ENCODE assay signal across 24 mouse cellular contexts in the genomic region with DNA sequence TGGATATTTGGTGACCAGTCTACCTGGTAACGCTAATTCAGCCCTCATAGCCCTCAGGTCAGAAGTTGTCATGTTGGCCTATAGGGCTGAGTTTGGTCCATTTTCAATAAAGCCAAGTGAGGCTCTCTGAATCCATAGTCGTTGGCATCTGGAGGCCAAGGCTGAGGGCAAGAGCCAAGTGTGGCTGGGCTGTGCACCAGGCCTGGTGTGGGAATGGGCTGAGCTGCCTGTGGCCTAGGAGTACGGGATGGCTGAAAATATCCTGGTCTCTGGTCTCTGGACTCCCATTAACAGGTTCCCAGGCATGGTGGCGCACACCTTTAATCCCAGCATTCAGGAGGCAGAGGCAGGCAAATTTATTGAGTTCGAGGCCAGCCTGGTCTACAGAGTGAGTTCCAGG.
"Had no signal": no experiment of that assay in that cellular context is flagged by ENCODE, and none has a peak within 500 bp of the region (broad histone marks: within the 10 kb centered on the region; RNA-seq: fewer than 3 reads in every experiment).

No protein-coding gene starts in this region.

- H3K9me3 ChIP-seq: heart, embryonic 10.5 days; heart, embryonic 12.5 days; hindbrain, embryonic 10.5 days; hindbrain, embryonic 12.5 days; intestine, embryonic 15.5 days; limb, embryonic 10.5 days; limb, embryonic 12.5 days; liver, embryonic 13.5 days; liver, embryonic 15.5 days had no signal

- H3K36me3 ChIP-seq: intestine, embryonic 15.5 days had no signal

- H3K27me3 ChIP-seq: heart, embryonic 12.5 days; hindbrain, embryonic 12.5 days; intestine, embryonic 15.5 days; limb, embryonic 12.5 days; liver, embryonic 13.5 days; liver, embryonic 15.5 days had no signal

- H3K27ac ChIP-seq: gastrocnemius, adult 2 months; heart, embryonic 10.5 days; hindbrain, embryonic 10.5 days; hindbrain, embryonic 12.5 days; hindbrain, embryonic 14.5 days; intestine, embryonic 15.5 days; layer of hippocampus, adult 2 months; left cerebral cortex, adult 2 months; limb, embryonic 10.5 days; limb, embryonic 12.5 days; liver, embryonic 13.5 days; liver, embryonic 15.5 days had no signal

- H3K4me3 ChIP-seq: gastrocnemius, adult 2 months; heart, embryonic 10.5 days; heart, embryonic 12.5 days; hindbrain, embryonic 10.5 days; hindbrain, embryonic 12.5 days; intestine, embryonic 15.5 days; layer of hippocampus, adult 2 months; left cerebral cortex, adult 2 months; limb, embryonic 10.5 days; limb, embryonic 12.5 days; liver, embryonic 13.5 days; liver, embryonic 15.5 days had no signal

- DNase-seq: gastrocnemius, adult 2 months; gastrocnemius, postnatal 10 days; gastrocnemius, postnatal 25 days; heart, adult 18-20 months; heart, postnatal 10 days; heart, postnatal 4 days; kidney, adult 18-20 months; kidney, adult 8-10 months; kidney, postnatal 10 days; kidney, postnatal 25 days; kidney, postnatal 4 days; liver; liver, embryonic 13.5 days had no signal
